Mouse (Mus musculus) embryonic facial prominence, embryonic 15.5 days (tissue): Measurements from ENCODE around the gene Zcchc10. TPM values are rescaled to one million over a fixed set of nuclear protein-coding genes. Genes with fewer than 3 reads are reported as not detected.
"Not testable (repeated sequence)": the region's sequence is repeated elsewhere in the genome, so short reads cannot be mapped to it uniquely, and the experiment has no call there.

Source experiments
- ATAC-seq: fragments of 200-750 bp; cut with Nextera tagmentation; 2 replicates; pipeline ENCODE4 v1.8.0; 2017; ENCODE audit warnings: low read depth, moderate TSS enrichment; ENCODE audit not compliant: insufficient number of reproducible peaks, low FRiP score, low TSS enrichment
- H3K27ac ChIP-seq: fragments of 300-500 bp; sonication (generic); replicated peaks from 2 replicates; pipeline ENCODE4 v1.5.1; 2015; ENCODE audit warnings: mild to moderate bottlenecking, inconsistent platforms
- H3K27me3 ChIP-seq: fragments of 300-500 bp; sonication (generic); 2 replicates; pipeline ENCODE4 v1.6.1; 2015; ENCODE audit warnings: inconsistent platforms
- H3K36me3 ChIP-seq: fragments of 300-500 bp; sonication (generic); 2 replicates; pipeline ENCODE4 v1.6.1; 2015; ENCODE audit warnings: mild to moderate bottlenecking, inconsistent platforms
- H3K4me1 ChIP-seq: fragments of 300-500 bp; sonication (generic); 2 replicates; pipeline ENCODE4 v1.6.1; 2015; ENCODE audit warnings: inconsistent platforms
- H3K4me2 ChIP-seq: fragments of 300-500 bp; sonication (generic); replicated peaks from 2 replicates; pipeline ENCODE4 v1.6.1; 2015; ENCODE audit warnings: mild to moderate bottlenecking, inconsistent platforms
- H3K4me3 ChIP-seq: fragments of 300-500 bp; sonication (generic); replicated peaks from 2 replicates; pipeline ENCODE4 v1.5.1; 2015; ENCODE audit warnings: mild to moderate bottlenecking, inconsistent platforms
- H3K9ac ChIP-seq: fragments of 300-500 bp; sonication (generic); 2 replicates; pipeline ENCODE4 v1.6.1; 2015; ENCODE audit warnings: inconsistent platforms
- H3K9me3 ChIP-seq: fragments of 300-500 bp; sonication (generic); replicated peaks from 2 replicates; pipeline ENCODE4 v1.6.1; 2016; ENCODE audit warnings: inconsistent platforms
- WGBS: fragments of 180-500 bp; shearing (Covaris S2); methylation state at CpG from one replicate; pipeline ENCODE4 v1.1.7; 2015; 5-methylcytosine and 5-hydroxymethylcytosine counted together
- polyA plus RNA-seq: library from polyadenylated mRNA; unstranded; fragments of >200 nt; fragmentation: Nextera tagmentation; extraction: Ambion mirVana; gene quantifications from 2 replicates; pipeline ENCODE4 v1.2.1, GENCODE M21; 2015

Zcchc10 gene
- 16.3 and 16.7 TPM in 2 replicates for polyA plus RNA-seq

DNA sequence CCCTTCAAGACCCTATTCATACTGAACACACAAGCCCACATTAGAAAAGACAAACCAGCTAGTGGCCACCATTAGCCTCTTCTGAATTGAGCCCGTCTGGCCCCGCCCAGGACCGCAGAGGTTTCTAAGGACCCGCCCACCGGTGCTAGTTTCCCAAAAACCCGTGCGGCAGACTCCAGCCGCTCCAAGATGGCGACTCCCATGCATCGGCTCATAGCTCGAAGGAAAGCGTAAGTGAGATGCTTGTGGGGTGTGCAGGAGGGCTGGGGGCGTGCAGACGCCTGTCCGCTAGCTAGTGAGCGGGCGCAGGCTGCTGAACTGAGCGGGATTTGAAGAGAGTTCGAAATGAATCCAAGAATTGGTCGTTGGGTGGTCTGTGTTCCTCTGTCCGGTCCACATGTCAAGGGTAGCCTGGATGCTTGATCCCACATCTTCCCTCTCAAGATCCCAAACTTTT is at the start of gene Zcchc10:
Gene Zcchc10 (plus strand): TSS at position 168 of the 457 bp plus-strand sequence.
- H3K4me1 ChIP-seq = peaks cover 10% of the 10 kb centered on the region
- peak; percentile 92 for ATAC-seq
- peak within 1 kb of the TSS; percentile 85 for H3K4me3 ChIP-seq
- WGBS = under 1% methylated on average over 21 of the region's 21 CpGs
- H3K36me3 ChIP-seq = peaks cover 24% of the 10 kb centered on the region
- peak within 1 kb of the TSS; percentile 63 for H3K4me2 ChIP-seq
- H3K27me3 ChIP-seq = no peaks in the 10 kb centered on the region
- H3K9ac ChIP-seq = peak within 1 kb of the TSS; percentile 72
- no peaks in the 10 kb centered on the region for H3K9me3 ChIP-seq
- H3K27ac ChIP-seq = peak within 1 kb of the TSS; percentile 63

DNA sequence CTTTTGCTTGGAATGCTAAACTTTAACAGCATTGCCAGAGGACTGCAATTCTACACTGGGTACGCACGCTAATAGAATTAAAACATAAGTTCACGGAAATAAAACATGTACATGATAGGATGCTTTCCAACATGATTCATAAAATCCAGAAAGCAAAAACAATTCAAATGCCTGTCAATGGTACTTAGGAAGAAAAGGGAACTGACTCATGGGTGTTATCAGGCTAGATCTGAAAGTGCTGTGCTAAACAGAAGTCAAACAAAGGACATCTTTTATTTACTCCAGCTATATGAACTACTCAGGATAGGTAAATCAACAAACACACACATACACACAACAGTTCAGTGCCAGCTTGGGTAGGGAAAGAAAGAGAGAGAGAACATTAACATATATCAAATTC is 49.1 kb upstream of the Zcchc10 start:
- Histone ChIP-seq H3K36me3 (peaks cover 60% of the 10 kb centered on the region), H3K9me3 (no peaks in the 10 kb centered on the region), H3K9ac (no peak overlapping the region), H3K27ac (no peak overlapping the region), H3K4me2 (no peak overlapping the region), H3K27me3 (no peaks in the 10 kb centered on the region), H3K4me1 (no peaks in the 10 kb centered on the region), H3K4me3 (no peak overlapping the region)
- ATAC-seq = no peak
- 87% methylated on average over 3 of the region's 3 CpGs for WGBS

DNA sequence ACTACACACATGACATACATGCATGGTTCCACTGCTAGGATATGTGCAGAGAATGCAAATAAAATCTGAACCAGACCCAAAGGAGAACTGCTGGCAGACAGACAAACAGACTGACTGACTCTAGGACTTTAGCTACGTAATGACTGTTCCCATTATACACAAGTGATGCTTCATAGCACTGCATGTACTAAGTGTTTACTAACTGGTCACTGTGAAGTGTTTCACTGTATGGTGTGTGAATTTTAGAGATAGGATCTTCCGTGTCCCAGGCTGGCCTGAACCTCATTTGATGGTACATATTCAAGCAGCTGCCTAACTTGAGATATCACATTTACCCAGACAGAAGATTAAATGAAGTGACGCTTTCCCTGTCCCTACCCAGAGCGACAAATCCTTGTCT is 46.1 kb upstream of the Zcchc10 start:
- Histone ChIP-seq H3K27ac (no peak overlapping the region), H3K9ac (no peak overlapping the region), H3K4me1 (no peaks in the 10 kb centered on the region), H3K4me3 (no peak overlapping the region), H3K36me3 (peaks cover 57% of the 10 kb centered on the region), H3K9me3 (no peaks in the 10 kb centered on the region), H3K27me3 (no peaks in the 10 kb centered on the region), H3K4me2 (no peak overlapping the region)
- WGBS = 89% methylated on average over 4 of the region's 4 CpGs
- ATAC-seq = no peak

DNA sequence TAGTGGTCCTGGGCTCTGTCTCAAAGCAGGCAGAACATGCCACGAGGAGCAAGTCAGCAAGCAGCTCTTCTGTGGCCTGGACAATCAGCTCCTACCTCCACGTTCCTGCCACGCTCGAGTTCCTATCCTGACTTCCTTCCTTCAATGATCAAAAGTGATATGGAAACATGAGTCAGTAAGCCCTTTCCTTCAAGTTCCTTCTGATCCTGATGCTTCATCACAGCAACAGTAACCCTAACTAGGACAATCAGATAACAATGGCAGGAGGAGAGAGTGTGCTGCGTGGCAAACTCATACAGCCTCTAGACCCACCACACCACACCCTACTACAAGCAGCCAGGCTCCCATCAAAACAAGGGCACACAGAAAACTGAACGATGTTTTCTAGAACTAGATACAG is 38.6 kb upstream of the Zcchc10 start:
- no peak for ATAC-seq
- WGBS = 86% methylated on average over 6 of the region's 6 CpGs

DNA sequence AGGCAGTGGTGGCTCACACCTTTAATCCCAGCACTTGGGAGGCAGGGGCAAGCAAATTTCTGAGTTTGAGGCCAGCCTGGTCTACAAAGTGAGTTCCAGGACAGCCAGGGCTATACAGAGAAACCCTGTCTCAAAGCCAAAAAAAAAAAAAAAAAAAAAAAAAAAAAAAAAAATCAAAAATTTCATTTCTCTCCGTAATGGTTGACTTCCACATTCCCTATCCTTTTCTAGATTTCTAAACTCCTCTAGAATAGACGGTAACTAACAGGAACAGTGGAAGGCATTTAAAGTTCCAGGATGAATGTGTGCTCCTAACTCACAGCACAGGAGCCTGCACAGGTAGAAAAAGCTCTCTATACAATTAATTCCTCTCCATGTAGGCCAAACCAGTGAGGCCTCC is 34.3 kb upstream of the Zcchc10 start:
- H3K9me3 ChIP-seq, H3K27ac ChIP-seq, H3K27me3 ChIP-seq, H3K9ac ChIP-seq, H3K4me2 ChIP-seq, ATAC-seq, H3K4me1 ChIP-seq, H3K4me3 ChIP-seq: not testable (repeated sequence)
- peaks cover 67% of the 10 kb centered on the region for H3K36me3 ChIP-seq
- WGBS = 86% methylated on average over 2 of the region's 2 CpGs

More for the DNA sequence above, 38.6 kb upstream of the Zcchc10 start:
- Histone ChIP-seq H3K27me3 (no peaks in the 10 kb centered on the region), H3K4me2 (no peak overlapping the region), H3K9ac (no peak overlapping the region), H3K36me3 (peaks cover 84% of the 10 kb centered on the region), H3K27ac (no peak overlapping the region), H3K4me1 (no peaks in the 10 kb centered on the region), H3K9me3 (no peaks in the 10 kb centered on the region), H3K4me3 (no peak overlapping the region)

DNA sequence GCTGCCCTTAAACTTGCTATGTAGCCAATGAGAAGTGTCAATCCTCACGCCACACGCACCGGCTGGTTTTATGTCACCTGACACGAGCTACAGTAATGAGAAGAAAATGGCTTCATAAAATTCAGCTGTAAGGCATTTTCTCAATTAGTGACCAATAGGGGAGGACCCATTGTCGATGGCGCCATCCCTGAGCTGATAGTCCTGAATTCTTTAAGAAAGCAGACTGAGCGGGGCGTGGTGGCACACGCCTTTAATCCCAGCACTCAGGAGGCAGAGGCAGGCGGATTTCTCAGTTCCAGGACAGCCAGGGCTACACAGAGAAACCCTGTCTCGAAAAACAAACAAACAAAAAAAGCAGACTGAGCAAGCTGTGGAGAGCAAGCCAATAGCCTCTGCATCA is 33.6 kb upstream of the Zcchc10 start:
- Histone ChIP-seq H3K9me3 (no peaks in the 10 kb centered on the region), H3K9ac (no peak overlapping the region), H3K4me2 (no peak overlapping the region), H3K36me3 (peaks cover 60% of the 10 kb centered on the region), H3K4me1 (no peaks in the 10 kb centered on the region), H3K27me3 (no peaks in the 10 kb centered on the region), H3K4me3 (no peak overlapping the region), H3K27ac (no peak overlapping the region)
- ATAC-seq = no peak
- 88% methylated on average over 11 of the region's 11 CpGs for whole genome bisulfite sequencing

DNA sequence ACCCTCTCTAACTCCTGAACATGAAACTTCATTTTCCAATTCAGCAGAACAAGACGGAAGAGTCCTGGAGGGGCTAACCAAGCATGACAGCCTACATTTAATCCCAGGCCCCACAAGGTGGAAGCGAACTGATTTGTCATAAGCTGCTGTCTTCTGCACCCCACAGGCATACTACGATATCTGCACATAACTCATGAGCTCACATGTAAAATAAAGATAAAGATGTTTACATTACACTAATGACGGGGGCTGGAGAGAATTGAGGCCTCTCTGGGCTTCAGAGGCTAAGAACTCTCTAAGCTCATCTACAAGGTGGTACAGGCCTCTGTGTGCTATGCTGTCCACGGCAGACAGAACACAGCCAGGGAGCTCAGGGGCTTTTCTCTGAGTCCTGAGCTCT is 30.0 kb upstream of the Zcchc10 start:
- WGBS = 84% methylated on average over 5 of the region's 5 CpGs
- no peaks in the 10 kb centered on the region for H3K9me3 ChIP-seq
- ATAC-seq = no peak
- peaks cover 18% of the 10 kb centered on the region for H3K4me1 ChIP-seq
- H3K36me3 ChIP-seq = peaks cover 25% of the 10 kb centered on the region
- H3K9ac ChIP-seq = no peak overlapping the region
- no peaks in the 10 kb centered on the region for H3K27me3 ChIP-seq
- H3K27ac ChIP-seq = no peak overlapping the region
- H3K4me2 ChIP-seq = no peak overlapping the region
- H3K4me3 ChIP-seq = no peak overlapping the region

DNA sequence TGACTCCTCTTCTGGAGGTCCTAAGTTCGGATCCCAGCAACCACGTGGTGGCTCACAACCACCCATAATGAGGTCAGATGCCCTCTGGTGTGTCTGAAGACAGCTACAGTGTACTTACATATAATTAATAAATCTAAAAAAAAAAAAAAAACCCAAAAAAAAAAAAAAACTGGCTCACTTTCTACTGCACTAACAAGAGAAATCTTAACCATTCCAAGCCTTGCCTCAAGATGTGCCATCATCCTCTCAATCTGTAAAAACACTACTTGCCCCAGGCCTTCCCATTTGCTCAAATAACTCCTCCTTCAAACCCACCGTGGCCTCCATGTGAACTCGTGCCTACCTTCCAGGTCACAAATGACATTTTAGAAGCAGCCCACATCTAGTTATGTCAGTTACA is 27.6 kb upstream of the Zcchc10 start:
- ATAC-seq = no peak
- peaks cover 26% of the 10 kb centered on the region for H3K4me1 ChIP-seq
- no peaks in the 10 kb centered on the region for H3K9me3 ChIP-seq
- peaks cover 8% of the 10 kb centered on the region for H3K36me3 ChIP-seq
- no peaks in the 10 kb centered on the region for H3K27me3 ChIP-seq
- no peak overlapping the region for H3K9ac ChIP-seq
- WGBS = 70% methylated on average over 4 of the region's 4 CpGs
- no peak overlapping the region for H3K4me3 ChIP-seq
- no peak overlapping the region for H3K27ac ChIP-seq
- H3K4me2 ChIP-seq = no peak overlapping the region

DNA sequence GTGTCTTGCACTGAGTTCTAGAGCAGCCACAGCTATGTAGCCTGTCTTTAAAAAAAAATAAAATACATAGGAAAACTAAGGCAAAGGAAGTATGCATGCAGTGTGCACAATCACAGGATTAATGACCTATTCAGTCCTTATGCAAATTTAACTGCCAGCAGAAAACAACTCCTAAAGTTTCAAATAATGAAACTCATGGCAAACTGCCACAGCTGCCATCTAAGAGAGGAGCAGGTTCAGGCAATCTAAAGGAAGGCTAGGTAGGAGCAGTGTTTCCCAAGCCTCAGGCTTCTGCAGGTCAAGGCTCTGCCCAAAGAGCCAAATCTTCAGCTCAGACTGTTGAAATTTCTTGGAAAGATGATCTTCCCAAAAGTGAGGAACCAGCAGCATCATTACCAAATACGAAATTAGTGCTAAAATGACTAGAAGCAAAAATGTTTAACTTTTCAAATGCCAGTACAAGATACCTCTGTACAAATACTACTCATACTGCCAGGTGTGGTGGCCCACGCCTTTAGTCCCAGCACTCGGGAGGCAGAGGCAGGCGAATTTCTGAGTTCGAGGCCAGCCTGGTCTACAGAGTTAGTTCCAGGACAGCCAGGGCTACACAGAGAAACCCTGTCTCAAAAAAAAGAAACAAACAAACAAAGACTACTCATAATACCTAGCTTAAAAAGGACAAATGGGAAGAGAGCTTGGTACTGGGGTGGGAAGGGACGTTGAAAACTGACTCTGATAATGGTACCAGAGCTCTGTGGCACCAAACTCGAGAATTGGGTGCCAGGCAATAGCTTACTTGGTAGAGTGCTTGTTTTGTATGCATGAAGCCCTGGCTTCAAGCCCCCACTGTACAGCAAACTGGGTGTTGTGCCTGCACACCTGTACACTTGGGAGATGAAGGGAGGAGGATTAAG is 26.3 kb upstream of the Zcchc10 start:
- H3K36me3 ChIP-seq = peaks cover 7% of the 10 kb centered on the region
- peaks cover 26% of the 10 kb centered on the region for H3K4me1 ChIP-seq
- no peak overlapping the region for H3K9ac ChIP-seq
- no peak for ATAC-seq
- no peak overlapping the region for H3K27ac ChIP-seq
- no peaks in the 10 kb centered on the region for H3K9me3 ChIP-seq
- peak overlapping the region; percentile 92 for H3K4me3 ChIP-seq
- H3K27me3 ChIP-seq = no peaks in the 10 kb centered on the region
- WGBS = 85% methylated on average over 7 of the region's 7 CpGs
- peak overlapping the region; percentile 64 for H3K4me2 ChIP-seq

DNA sequence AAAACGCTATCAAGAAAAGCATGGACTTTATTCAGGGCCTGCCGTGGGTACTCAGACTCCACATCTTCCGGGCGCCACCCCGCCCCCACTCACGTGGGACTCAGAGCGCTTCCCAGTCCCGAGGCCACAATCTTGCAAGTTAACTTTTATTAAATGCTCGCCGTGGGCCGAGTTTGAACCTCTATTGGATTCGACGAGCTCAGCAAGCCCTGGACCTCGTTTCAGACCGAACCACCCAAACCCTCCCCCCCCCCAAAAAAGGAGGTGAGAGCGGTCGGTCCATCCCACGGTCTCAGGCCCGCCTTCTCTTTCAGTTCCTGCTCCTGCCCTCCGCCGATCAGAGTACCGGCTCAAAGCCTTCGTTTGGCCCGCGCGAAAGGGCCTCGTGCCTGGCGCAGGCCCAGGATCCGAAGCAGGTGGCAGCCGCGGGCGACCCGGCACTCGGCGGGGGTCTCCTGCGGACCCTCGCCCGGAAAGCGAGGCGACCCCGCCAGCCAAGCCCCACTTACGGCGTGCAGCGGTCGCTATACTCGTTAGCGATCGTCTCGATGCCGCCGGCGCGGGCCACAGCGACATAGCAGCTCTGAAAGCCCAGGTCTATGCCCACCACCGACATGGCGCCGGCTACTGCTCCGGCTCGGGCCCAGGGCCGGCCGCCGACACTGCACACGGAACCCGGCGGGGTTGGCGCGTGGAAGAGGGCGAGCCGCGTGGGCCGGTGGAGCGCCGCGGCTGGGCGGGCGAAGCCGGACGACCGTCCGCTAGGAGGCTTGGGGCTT is 24.7 kb upstream of the Zcchc10 start:
- Histone ChIP-seq H3K4me3 (peak overlapping the region; percentile 92), H3K9me3 (no peaks in the 10 kb centered on the region), H3K36me3 (no peaks in the 10 kb centered on the region), H3K9ac (peak overlapping the region; percentile 90), H3K4me2 (peak overlapping the region; percentile 64), H3K27me3 (no peaks in the 10 kb centered on the region), H3K4me1 (peaks cover 26% of the 10 kb centered on the region), H3K27ac (peak overlapping the region; percentile 99)
- under 1% methylated on average over 80 of the region's 80 CpGs for WGBS
- ATAC-seq = peak; percentile 66; the same call in 1 of the 2 replicates
